Mouse (Mus musculus) testis, adult 2 months (tissue): ENCODE results near the gene Osbp2.
A peak's percentile ranks its signal among the peaks of the same experiment; 100 is the strongest.

ENCODE experiments used
- CTCF ChIP-seq: fragments of 200-500 bp; IDR thresholded peaks from 2 replicates; pipeline ENCODE4 v1.5.1; 2012; ENCODE audit warnings: low read depth, mild to moderate bottlenecking, inconsistent platforms, low read length, moderate library complexity; ENCODE audit not compliant: control insufficient read depth, insufficient read depth, insufficient replicate concordance
- POLR2A ChIP-seq: fragments of 200-500 bp; IDR thresholded peaks from 2 replicates; pipeline ENCODE4 v1.6.1; 2012; ENCODE audit warnings: low read depth, mild to moderate bottlenecking, inconsistent platforms, low read length, moderate library complexity; ENCODE audit not compliant: control insufficient read depth

GRCm38 (mm10) chr11:3879836-3880235, 16.1 kb upstream of the Osbp2 start:
- peak; percentile 26; the same call in 1 of the 2 replicates for TF ChIP-seq CTCF
- no peak for TF ChIP-seq POLR2A
